Mouse (Mus musculus) heart, embryonic 14.5 days (tissue): ENCODE measurements around the gene Col20a1. TPM values are rescaled to one million over a fixed set of nuclear protein-coding genes. Genes with fewer than 3 reads are reported as not detected.

Source experiments
- ATAC-seq: fragments of 200-750 bp; cut with Nextera tagmentation; 2 replicates; pipeline ENCODE4 v1.8.0; 2017; ENCODE audit warnings: low read depth, moderate TSS enrichment; ENCODE audit not compliant: insufficient number of reproducible peaks, insufficient read depth, low FRiP score
- H3K27ac ChIP-seq, 2 experiments: fragments of 200-500 bp in 1 of 2; fragments of 300-500 bp in 1 of 2; sonication (generic) in 1 of 2; replicated peaks in 1 of 2; 2 replicates each; pipeline ENCODE4 v1.5.1; 2012 to 2014; ENCODE audit warnings: low read depth in 2 of 2, low read length in 2 of 2, control low read depth in 1 of 2, mild to moderate bottlenecking in 1 of 2, mixed read lengths in 1 of 2; ENCODE audit not compliant: control insufficient read depth in 1 of 2, insufficient read depth in 1 of 2
- H3K27me3 ChIP-seq: fragments of 300-500 bp; sonication (generic); 2 replicates; pipeline ENCODE4 v1.6.1; 2014; ENCODE audit warnings: mild to moderate bottlenecking, low read length, control low read depth; ENCODE audit not compliant: control insufficient read depth, insufficient read depth
- H3K36me3 ChIP-seq: fragments of 300-500 bp; sonication (generic); 2 replicates; pipeline ENCODE4 v1.6.1; 2014; ENCODE audit warnings: mild to moderate bottlenecking, control low read depth, low read length, mixed read lengths; ENCODE audit not compliant: control insufficient read depth, insufficient read depth
- H3K4me1 ChIP-seq, 2 experiments: fragments of 200-500 bp in 1 of 2; fragments of 300-500 bp in 1 of 2; sonication (generic) in 1 of 2; 2 replicates each; pipeline ENCODE4 v1.6.1; 2012 to 2014; ENCODE audit warnings: low read length in 2 of 2, control low read depth in 1 of 2, mixed read lengths in 1 of 2; ENCODE audit not compliant: control insufficient read depth in 2 of 2, insufficient read depth in 2 of 2
- H3K4me2 ChIP-seq: fragments of 300-500 bp; sonication (generic); 2 replicates; pipeline ENCODE4 v1.6.1; 2014; ENCODE audit warnings: mild to moderate bottlenecking, low read length
- H3K4me3 ChIP-seq, 2 experiments: fragments of 200-500 bp in 1 of 2; fragments of 300-500 bp in 1 of 2; sonication (generic) in 1 of 2; 2 replicates each; pipeline ENCODE4 v1.5.1; 2012 to 2014; ENCODE audit warnings: low read length in 2 of 2, mild to moderate bottlenecking in 2 of 2, control low read depth in 1 of 2, low read depth in 1 of 2, moderate library complexity in 1 of 2; ENCODE audit not compliant: control insufficient read depth in 1 of 2, insufficient read depth in 1 of 2
- H3K9ac ChIP-seq: fragments of 300-500 bp; sonication (generic); 2 replicates; pipeline ENCODE4 v1.6.1; 2014; ENCODE audit warnings: mild to moderate bottlenecking, low read length
- H3K9me3 ChIP-seq: fragments of 300-500 bp; sonication (generic); 2 replicates; pipeline ENCODE4 v1.6.1; 2016; ENCODE audit warnings: low read length, control low read depth; ENCODE audit not compliant: control insufficient read depth
- WGBS: fragments of 180-500 bp; shearing (Covaris S2); extraction: QIAGEN DNeasy Blood & Tissue Kit; methylation state at CpG from one replicate; pipeline ENCODE4 v1.1.7; 2014; 5-methylcytosine and 5-hydroxymethylcytosine counted together
- polyA plus RNA-seq: library from polyadenylated mRNA; unstranded; fragments of >200 nt; fragmentation: Nextera tagmentation; extraction: Ambion mirVana; gene quantifications from 2 replicates; pipeline ENCODE4 v1.2.1, GENCODE M21; 2014

Gene Col20a1
- polyA plus RNA-seq, 1 experiment from 2014 or later = 0.36 TPM

DNA sequence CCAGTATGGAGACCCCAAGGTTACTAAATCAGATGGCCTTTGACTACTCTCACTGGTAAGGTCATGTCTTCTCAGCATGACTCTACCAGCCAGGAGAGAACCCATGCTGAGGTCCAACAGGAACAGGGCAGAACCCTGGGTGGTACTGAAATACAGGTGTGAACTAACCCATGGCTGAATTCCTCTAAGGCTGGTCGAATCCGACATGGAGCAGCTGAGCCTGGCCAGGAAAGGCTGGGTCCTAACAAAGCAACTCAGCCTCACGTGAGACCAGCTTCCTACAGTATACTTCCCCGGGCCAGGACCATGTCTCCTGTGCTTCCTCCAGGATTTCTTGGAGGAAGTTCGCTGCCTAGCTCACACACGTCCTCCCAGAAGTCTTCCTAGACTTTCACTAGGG, 50.2 kb downstream of the Col20a1 start:
- Histone ChIP-seq H3K9me3 (no peaks in the 10 kb centered on the region), H3K4me1 (peaks cover 12 to 20% of the 10 kb centered on the region in 2 experiments), H3K27ac (no peak overlapping the region), H3K36me3 (no peaks in the 10 kb centered on the region), H3K4me3 (no peak overlapping the region), H3K27me3 (peaks cover 94% of the 10 kb centered on the region), H3K9ac (no peak overlapping the region), H3K4me2 (no peak overlapping the region)
- no peak for ATAC-seq
- 58% methylated on average over 6 of the region's 6 CpGs for WGBS

DNA sequence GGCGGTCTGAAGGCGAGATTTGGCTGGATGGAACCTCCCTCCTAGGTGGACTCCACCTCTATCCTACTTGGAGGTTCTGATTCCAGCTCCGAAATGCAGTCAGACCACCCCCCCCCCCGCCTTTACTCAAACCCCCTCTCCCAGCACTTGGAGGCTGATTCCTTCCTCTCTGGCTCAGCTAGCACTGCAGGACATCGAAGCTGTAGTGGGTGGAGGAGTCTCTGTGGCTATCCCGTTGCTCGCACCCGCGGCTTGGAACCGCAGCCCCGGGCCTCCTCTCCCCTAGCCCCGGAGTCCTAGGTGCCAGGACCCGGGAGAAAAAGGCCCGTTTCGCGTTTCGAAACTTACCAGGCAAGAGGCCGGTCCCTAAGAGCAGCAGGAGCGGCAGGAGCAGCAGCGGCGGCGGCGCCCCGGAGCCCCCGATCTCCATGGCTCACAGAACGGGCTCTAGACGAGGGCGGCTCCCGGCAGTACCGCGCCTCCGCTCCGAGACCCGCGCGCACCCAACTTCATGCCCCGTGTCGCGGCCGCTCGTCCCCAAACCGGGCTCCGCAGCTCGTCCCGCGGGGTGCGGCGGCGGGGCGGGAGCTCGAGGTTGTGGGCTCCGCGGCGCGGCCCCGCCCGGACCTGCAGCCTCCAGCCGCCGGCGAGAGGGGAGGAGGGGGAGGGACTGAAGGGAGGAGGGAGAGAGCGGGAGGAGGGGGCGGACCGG, 52.5 kb downstream of the Col20a1 start:
- H3K9ac ChIP-seq = peak overlapping the region; percentile 66
- no peak overlapping the region for H3K27ac ChIP-seq
- peak overlapping the region; percentile 31 to 53 for H3K4me3 ChIP-seq
- ATAC-seq = no peak
- peaks cover 1 to 8% of the 10 kb centered on the region in 2 experiments; a peak in 3 of 4 replicates for H3K4me1 ChIP-seq
- H3K9me3 ChIP-seq = no peaks in the 10 kb centered on the region
- H3K4me2 ChIP-seq = peak overlapping the region; percentile 92
- peaks cover 89% of the 10 kb centered on the region for H3K27me3 ChIP-seq
- WGBS = under 1% methylated on average over 57 of the region's 63 CpGs
- H3K36me3 ChIP-seq = no peaks in the 10 kb centered on the region

- Histone ChIP-seq H3K4me3 (peak overlapping the region; percentile 31 to 53), H3K36me3 (no peaks in the 10 kb centered on the region), H3K9me3 (no peaks in the 10 kb centered on the region), H3K27ac (no peak overlapping the region), H3K27me3 (peaks cover 87% of the 10 kb centered on the region), H3K4me2 (peak overlapping the region; percentile 92), H3K4me1 (peaks cover 0 to 7% of the 10 kb centered on the region in 2 experiments; a peak in 2 of 4 replicates), H3K9ac (peak overlapping the region; percentile 66)
- 0% methylated on average over 16 of the region's 16 CpGs for WGBS
- no peak for ATAC-seq
These were observed 53.0 kb downstream of the Col20a1 start for GRCm38 (mm10) chr2:181039356-181039680.

GRCm38 (mm10) chr2:181041941-181042340, 55.6 kb downstream of the Col20a1 start:
- Histone ChIP-seq H3K27ac (no peak overlapping the region), H3K9ac (no peak overlapping the region), H3K4me3 (no peak overlapping the region), H3K4me2 (no peak overlapping the region), H3K9me3 (no peaks in the 10 kb centered on the region), H3K27me3 (peaks cover 72% of the 10 kb centered on the region), H3K36me3 (no peaks in the 10 kb centered on the region), H3K4me1 (peaks cover 0 to 7% of the 10 kb centered on the region in 2 experiments; a peak in 2 of 4 replicates)
- WGBS = 12% methylated on average over 7 of the region's 7 CpGs
- ATAC-seq = no peak

DNA sequence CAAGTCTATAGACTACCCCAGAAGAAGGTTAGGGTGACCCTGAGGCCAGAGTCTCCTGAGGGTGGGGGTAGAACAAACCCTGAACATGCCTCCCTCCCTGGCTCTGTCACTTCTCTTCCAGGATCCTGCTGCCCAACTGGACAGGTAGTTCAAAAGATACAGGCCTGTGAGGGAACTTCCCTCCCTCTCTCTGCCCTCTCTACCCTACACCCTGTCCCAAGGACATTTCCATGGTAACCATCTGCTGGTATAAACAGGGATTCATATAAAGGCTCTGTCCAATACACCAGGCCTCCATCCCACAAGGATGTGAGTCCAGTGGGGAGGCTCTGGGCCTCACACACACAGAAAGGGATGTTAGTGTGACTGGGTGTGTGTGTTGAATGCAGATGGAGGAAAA, 56.0 kb downstream of the Col20a1 start:
- Histone ChIP-seq H3K27ac (no peak overlapping the region), H3K36me3 (no peaks in the 10 kb centered on the region), H3K9ac (no peak overlapping the region), H3K4me2 (no peak overlapping the region), H3K4me1 (peaks cover 0 to 7% of the 10 kb centered on the region in 2 experiments; a peak in 2 of 4 replicates), H3K9me3 (no peaks in the 10 kb centered on the region), H3K4me3 (no peak overlapping the region), H3K27me3 (peaks cover 72% of the 10 kb centered on the region)
- ATAC-seq = no peak

GRCm38 (mm10) chr2:181043437-181043836, 57.1 kb downstream of the Col20a1 start, which contains the start of gene Chrna4:
TSS of gene Chrna4 (minus strand) at chr2:181043546.
- Histone ChIP-seq H3K27me3 (peaks cover 72% of the 10 kb centered on the region), H3K4me2 (no peak within 1 kb of the TSS), H3K9me3 (no peaks in the 10 kb centered on the region), H3K36me3 (no peaks in the 10 kb centered on the region), H3K4me3 (no peak within 1 kb of the TSS), H3K27ac (no peak within 1 kb of the TSS), H3K9ac (no peak within 1 kb of the TSS), H3K4me1 (peaks cover 0 to 7% of the 10 kb centered on the region in 2 experiments; a peak in 2 of 4 replicates)
- WGBS = 52% methylated on average over 3 of the region's 3 CpGs
- no peak for ATAC-seq

GRCm38 (mm10) chr2:181044001-181044400, 57.7 kb downstream of the Col20a1 start:
- Histone ChIP-seq H3K36me3 (no peaks in the 10 kb centered on the region), H3K4me3 (no peak overlapping the region), H3K9ac (no peak overlapping the region), H3K27me3 (peaks cover 69% of the 10 kb centered on the region), H3K4me1 (peaks cover 0 to 5% of the 10 kb centered on the region in 2 experiments; a peak in 2 of 4 replicates), H3K27ac (no peak overlapping the region), H3K4me2 (no peak overlapping the region), H3K9me3 (no peaks in the 10 kb centered on the region)
- WGBS = 22% methylated on average over 3 of the region's 3 CpGs
- no peak for ATAC-seq
